Mouse (Mus musculus) spleen, adult 12 weeks (tissue): ENCODE measurements around the gene Olfr247.
"Not testable (repeated sequence)": the region's sequence is repeated elsewhere in the genome, so short reads cannot be mapped to it uniquely, and the experiment has no call there.

Experiments used
- DNase-seq: peaks from one replicate; pipeline ENCODE4 v3.0.0; 2022; ENCODE audit warnings: low spot score

Olfr247 gene

DNA sequence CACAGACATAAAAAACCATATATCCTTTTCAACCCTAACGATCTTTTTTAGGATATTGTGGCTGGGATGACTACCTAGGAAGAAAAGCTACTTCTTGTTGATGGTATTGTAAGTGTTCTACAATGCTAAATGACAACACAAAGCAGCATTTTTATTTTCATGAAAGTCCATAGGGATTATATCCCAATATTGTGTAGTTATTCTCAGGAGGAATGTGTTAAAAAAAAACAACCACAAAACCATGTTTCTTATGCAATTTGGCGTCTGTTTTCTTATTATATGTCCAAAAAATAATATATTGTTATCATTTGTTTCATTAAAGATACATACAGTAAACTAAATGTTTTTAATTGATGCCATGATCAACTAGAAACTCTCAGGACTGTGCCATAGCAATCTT is at the start of gene Olfr247:
Gene Olfr247, minus strand, starts transcription at position 101 of the 400 bp plus-strand sequence.
- DNase-seq: not testable (repeated sequence)

DNA sequence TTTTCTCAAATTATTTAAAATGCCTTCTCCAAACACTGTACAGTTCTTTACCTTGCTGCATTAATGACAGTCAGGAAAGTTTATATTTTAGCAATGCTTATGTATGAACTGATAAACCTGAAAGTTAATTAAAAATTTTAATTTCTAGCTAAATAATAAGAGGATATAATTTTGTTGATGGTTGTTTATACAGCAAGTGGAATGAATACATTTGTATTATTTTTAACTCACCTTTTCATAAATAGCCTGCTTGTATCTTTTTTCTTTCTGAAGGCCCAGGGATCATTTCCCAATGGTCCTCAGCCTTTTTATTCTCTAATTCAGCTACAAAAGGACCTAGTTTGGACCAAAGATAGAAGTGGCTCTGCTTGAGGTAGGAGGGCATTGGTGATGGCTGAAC is 36.4 kb upstream of the Olfr247 start, which contains the start of gene Olfr820:
Gene Olfr820, plus strand, starts transcription at position 301 of the 400 bp plus-strand sequence.
- no peak for DNase-seq

GRCm38 (mm10) chr10:130005366-130005765 is 29.4 kb upstream of the Olfr247 start:
- DNase-seq: not testable (repeated sequence)

- not testable (repeated sequence) for DNase-seq
These were observed 28.2 kb upstream of the Olfr247 start for GRCm38 (mm10) chr10:130004104-130004503.

- not testable (repeated sequence) for DNase-seq
These were observed 9.0 kb upstream of the Olfr247 start, which contains the start of gene Gm10310 for GRCm38 (mm10) chr10:129984962-129985361. TSS of gene Gm10310 (minus strand) at chr10:129985062.

DNA sequence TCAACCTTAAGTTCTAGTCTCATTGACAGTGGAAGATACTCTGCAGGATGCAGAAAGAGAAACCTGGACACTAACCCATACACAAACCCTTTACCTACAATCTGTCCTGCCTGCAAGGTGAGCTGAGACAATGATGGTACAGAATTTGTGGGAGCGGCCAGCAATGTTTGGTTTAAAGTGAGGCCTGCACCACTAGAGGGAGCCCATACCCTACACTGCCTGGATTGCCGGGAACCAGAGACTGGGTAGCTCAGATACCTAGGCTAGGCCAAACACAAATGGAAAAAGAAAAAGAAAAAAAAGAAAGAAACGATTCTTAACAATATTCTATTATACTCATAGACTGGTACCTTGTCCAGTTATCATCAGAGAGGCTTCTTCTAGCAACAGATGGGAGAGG is 5.9 kb upstream of the Olfr247 start:
- DNase-seq: not testable (repeated sequence)

DNA sequence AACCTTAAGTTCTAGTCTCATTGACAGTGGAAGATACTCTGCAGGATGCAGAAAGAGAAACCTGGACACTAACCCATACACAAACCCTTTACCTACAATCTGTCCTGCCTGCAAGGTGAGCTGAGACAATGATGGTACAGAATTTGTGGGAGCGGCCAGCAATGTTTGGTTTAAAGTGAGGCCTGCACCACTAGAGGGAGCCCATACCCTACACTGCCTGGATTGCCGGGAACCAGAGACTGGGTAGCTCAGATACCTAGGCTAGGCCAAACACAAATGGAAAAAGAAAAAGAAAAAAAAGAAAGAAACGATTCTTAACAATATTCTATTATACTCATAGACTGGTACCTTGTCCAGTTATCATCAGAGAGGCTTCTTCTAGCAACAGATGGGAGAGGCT is 2.9 kb downstream of the Olfr247 start:
- DNase-seq: not testable (repeated sequence)

GRCm38 (mm10) chr10:129967166-129967565 is 8.8 kb downstream of the Olfr247 start, which contains the start of gene Olfr819:
TSS of gene Olfr819 (minus strand) at chr10:129967266.
- DNase-seq: not testable (repeated sequence)

- not testable (repeated sequence) for DNase-seq
These were observed 9.7 kb downstream of the Olfr247 start for GRCm38 (mm10) chr10:129966232-129966631.

DNA sequence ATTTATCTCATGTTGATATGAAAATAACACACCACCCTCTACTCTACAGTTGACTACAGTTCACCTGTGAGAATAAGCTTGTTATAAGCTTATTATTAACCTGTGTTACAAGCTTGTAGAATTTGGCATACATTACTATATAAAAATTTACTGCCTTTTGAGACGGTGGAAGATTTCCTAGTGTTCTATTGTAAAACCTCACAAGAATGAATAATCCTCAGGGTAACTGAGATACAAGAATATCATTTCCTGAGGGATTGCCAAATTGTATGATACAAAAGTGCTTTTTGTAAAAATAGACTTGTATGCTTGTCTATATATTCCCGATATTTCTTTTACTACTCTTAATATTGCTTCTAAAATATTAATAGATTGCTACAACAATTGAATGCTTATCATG is 26.9 kb downstream of the Olfr247 start, which contains the start of gene Olfr818:
Gene Olfr818, minus strand, starts transcription at position 101 of the 400 bp plus-strand sequence.
- DNase-seq: no peak
